Mouse (Mus musculus): ENCODE data around the gene Tmem51. TPM values are rescaled to one million over a fixed set of nuclear protein-coding genes. Genes with fewer than 3 reads are reported as not detected.

Gene Tmem51
- polyA plus RNA-seq, 1 experiment from 2014 or later = 40.7 TPM

GRCm38 (mm10) chr4:142044452-142044851, 39.7 kb downstream of the Tmem51 start:
- Histone ChIP-seq H3K27ac (peak overlapping the region; percentile 23), H3K36me3 (no peaks in the 10 kb centered on the region), H3K27me3 (no peaks in the 10 kb centered on the region), H3K4me3 (no peak overlapping the region), H3K9me3 (replicated peaks) (no peaks in the 10 kb centered on the region), H3K4me1 (replicated peaks) (peaks cover 73% of the 10 kb centered on the region), H3K4me2 (no peak overlapping the region), H3K9ac (no peak overlapping the region)
- WGBS = 42% methylated on average over 12 of the region's 12 CpGs
- ATAC-seq (replicated peaks; ENCODE audit: insufficient number of reproducible peaks, insufficient read depth, low FRiP score, low read depth) = peak; percentile 20; the same call in 1 of the 2 replicates

DNA sequence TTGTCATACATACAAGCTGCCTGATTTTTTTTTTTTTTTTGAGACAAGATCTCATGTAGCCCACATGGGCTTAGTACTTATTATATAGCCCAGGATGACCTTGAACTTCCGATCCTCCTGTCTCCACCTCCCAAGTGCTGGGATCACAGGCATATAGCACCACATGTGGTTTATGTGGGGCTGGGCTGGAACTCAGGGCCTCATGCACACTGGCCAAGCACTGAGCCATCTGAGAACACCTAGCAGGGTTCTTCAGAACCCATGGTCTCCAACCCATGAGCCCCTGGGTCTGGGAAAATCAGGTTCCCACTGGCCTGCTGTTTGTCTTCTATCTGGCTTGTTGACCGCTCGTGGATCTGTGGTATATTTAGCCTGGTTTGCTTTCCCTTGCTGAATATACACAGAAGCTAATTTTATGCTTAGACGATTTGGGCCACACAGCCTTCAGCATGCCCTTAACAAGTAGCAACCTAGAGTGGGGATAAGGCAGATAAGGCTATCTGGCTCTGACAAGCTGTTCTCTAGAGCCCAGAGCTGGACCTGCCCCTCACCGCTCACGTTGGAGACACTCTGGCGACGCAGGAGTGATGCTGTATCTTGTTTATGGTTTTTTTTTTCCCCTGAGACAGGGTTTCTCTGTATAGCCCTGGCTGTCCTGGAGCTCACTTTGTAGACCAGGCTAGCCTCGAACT, 44.3 kb downstream of the Tmem51 start:
- WGBS = 43% methylated on average over 9 of the region's 9 CpGs
- ATAC-seq (replicated peaks; ENCODE audit: insufficient number of reproducible peaks, insufficient read depth, low FRiP score, low read depth) = peak; percentile 80
- no peaks in the 10 kb centered on the region for H3K27me3 ChIP-seq
- 0 out of 2 replicates have a peak overlapping the region, but pooled peaks have one; percentile 16 for H3K9ac ChIP-seq
- H3K4me2 ChIP-seq = no peak overlapping the region
- H3K27ac ChIP-seq = peak overlapping the region; percentile 95
- peaks cover 16% of the 10 kb centered on the region; the same call in 1 of the 2 replicates for H3K36me3 ChIP-seq
- H3K4me3 ChIP-seq = no peak overlapping the region
- no peaks in the 10 kb centered on the region for H3K9me3 ChIP-seq (replicated peaks)
- peaks cover 55% of the 10 kb centered on the region for H3K4me1 ChIP-seq (replicated peaks)

DNA sequence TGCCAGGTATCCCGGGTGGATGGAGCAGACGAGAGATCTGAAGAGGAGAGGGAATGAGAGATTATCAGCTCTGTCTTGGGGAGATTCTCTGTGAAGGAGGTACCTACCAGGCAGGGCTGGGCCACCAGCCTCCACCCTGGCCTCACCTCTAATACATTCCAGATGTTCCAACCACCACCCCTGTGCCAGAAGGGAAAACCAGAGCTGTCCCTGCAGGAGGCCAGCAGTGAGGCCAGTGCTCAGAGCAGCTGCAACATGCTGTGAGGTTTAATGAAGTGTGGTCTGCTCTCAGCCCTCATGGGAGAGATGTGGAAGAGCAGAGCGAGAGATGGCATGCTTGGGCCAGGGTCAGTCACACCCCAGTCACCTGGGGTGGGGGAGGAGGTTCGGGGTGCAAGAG, 46.2 kb downstream of the Tmem51 start:
- peaks cover 16% of the 10 kb centered on the region; the same call in 1 of the 2 replicates for H3K36me3 ChIP-seq
- no peaks in the 10 kb centered on the region for H3K27me3 ChIP-seq
- H3K4me2 ChIP-seq = no peak overlapping the region
- no peaks in the 10 kb centered on the region for H3K9me3 ChIP-seq (replicated peaks)
- H3K27ac ChIP-seq = no peak overlapping the region
- no peak overlapping the region for H3K9ac ChIP-seq
- peaks cover 37% of the 10 kb centered on the region for H3K4me1 ChIP-seq (replicated peaks)
- no peak overlapping the region for H3K4me3 ChIP-seq
- no peak for ATAC-seq (replicated peaks; ENCODE audit: insufficient number of reproducible peaks, insufficient read depth, low FRiP score, low read depth)
- WGBS = 63% methylated on average over 4 of the region's 4 CpGs

GRCm38 (mm10) chr4:142028533-142028932, 55.6 kb downstream of the Tmem51 start:
- peak overlapping the region; percentile 42 for H3K4me2 ChIP-seq

GRCm38 (mm10) chr4:142026965-142027364, 57.1 kb downstream of the Tmem51 start:
- 49% methylated on average over 2 of the region's 2 CpGs for WGBS
- Histone ChIP-seq H3K27ac (no peak overlapping the region), H3K27me3 (no peaks in the 10 kb centered on the region), H3K4me3 (no peak overlapping the region), H3K4me1 (replicated peaks) (peaks cover 11% of the 10 kb centered on the region), H3K36me3 (peaks cover 17% of the 10 kb centered on the region; the same call in 1 of the 2 replicates), H3K4me2 (no peak overlapping the region), H3K9me3 (replicated peaks) (no peaks in the 10 kb centered on the region), H3K9ac (no peak overlapping the region)
- no peak for ATAC-seq (replicated peaks; ENCODE audit: insufficient number of reproducible peaks, insufficient read depth, low FRiP score, low read depth)

More at GRCm38 (mm10) chr4:142028533-142028932, 55.6 kb downstream of the Tmem51 start:
- Histone ChIP-seq H3K27me3 (no peaks in the 10 kb centered on the region), H3K36me3 (peaks cover 24% of the 10 kb centered on the region; the same call in 1 of the 2 replicates), H3K9me3 (replicated peaks) (no peaks in the 10 kb centered on the region), H3K9ac (peak overlapping the region; percentile 31; the same call in 1 of the 2 replicates), H3K4me3 (no peak overlapping the region), H3K27ac (no peak overlapping the region), H3K4me1 (replicated peaks) (peaks cover 5% of the 10 kb centered on the region)
- ATAC-seq (replicated peaks; ENCODE audit: insufficient number of reproducible peaks, insufficient read depth, low FRiP score, low read depth) = no peak
- 14% methylated on average over 13 of the region's 13 CpGs for WGBS

DNA sequence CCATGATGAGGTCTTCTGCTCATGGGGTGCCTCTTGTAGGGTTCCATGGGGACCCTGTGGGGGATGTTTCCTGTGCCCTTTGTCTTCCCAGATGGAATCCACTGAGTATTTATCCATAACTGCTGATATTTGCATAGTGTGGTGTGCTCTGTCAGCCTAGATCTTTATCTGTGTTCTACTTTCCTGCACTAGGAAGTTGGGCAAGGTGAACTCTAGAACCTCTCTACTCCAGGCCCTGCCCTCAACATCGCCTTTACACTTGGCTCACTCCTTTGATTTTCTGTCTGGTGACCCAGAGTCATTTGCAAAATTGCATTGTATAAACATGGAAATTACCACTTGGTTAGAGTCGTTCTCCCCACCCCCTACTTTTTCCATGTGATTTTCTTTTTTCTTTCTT, 59.6 kb downstream of the Tmem51 start:
- Histone ChIP-seq H3K27me3 (no peaks in the 10 kb centered on the region), H3K9ac (no peak overlapping the region), H3K4me2 (no peak overlapping the region), H3K4me1 (replicated peaks) (peaks cover 11% of the 10 kb centered on the region), H3K36me3 (no peaks in the 10 kb centered on the region), H3K27ac (no peak overlapping the region), H3K9me3 (replicated peaks) (no peaks in the 10 kb centered on the region), H3K4me3 (no peak overlapping the region)
- 85% methylated on average over 2 of the region's 2 CpGs for WGBS
- ATAC-seq (replicated peaks; ENCODE audit: insufficient number of reproducible peaks, insufficient read depth, low FRiP score, low read depth) = no peak

GRCm38 (mm10) chr4:142023166-142023565, 60.9 kb downstream of the Tmem51 start:
- WGBS = 64% methylated on average over 4 of the region's 4 CpGs
- Histone ChIP-seq H3K4me1 (replicated peaks) (peaks cover 7% of the 10 kb centered on the region), H3K4me2 (no peak overlapping the region), H3K27ac (no peak overlapping the region), H3K4me3 (no peak overlapping the region), H3K36me3 (no peaks in the 10 kb centered on the region), H3K9ac (no peak overlapping the region), H3K27me3 (no peaks in the 10 kb centered on the region), H3K9me3 (replicated peaks) (no peaks in the 10 kb centered on the region)
- no peak for ATAC-seq (replicated peaks; ENCODE audit: insufficient number of reproducible peaks, insufficient read depth, low FRiP score, low read depth)

- peak; percentile 27; the same call in 1 of the 2 replicates for ATAC-seq (replicated peaks; ENCODE audit: insufficient number of reproducible peaks, insufficient read depth, low FRiP score, low read depth)
- peaks cover 34% of the 10 kb centered on the region for H3K4me1 ChIP-seq (replicated peaks)
- H3K4me2 ChIP-seq = peak overlapping the region; percentile 47
- H3K9me3 ChIP-seq (replicated peaks) = no peaks in the 10 kb centered on the region
- H3K9ac ChIP-seq = no peak overlapping the region
- peaks cover 21% of the 10 kb centered on the region for H3K27me3 ChIP-seq
- peak overlapping the region; percentile 1; the same call in 1 of the 2 replicates for H3K4me3 ChIP-seq
- 15% methylated on average over 15 of the region's 15 CpGs for WGBS
- H3K27ac ChIP-seq = no peak overlapping the region
- no peaks in the 10 kb centered on the region for H3K36me3 ChIP-seq
These were observed 66.4 kb downstream of the Tmem51 start for GRCm38 (mm10) chr4:142017686-142018085.

- H3K9ac ChIP-seq = peak within 1 kb of the TSS; percentile 25
- no peak within 1 kb of the TSS for H3K27ac ChIP-seq
- peaks cover 34% of the 10 kb centered on the region for H3K4me1 ChIP-seq (replicated peaks)
- no peaks in the 10 kb centered on the region for H3K36me3 ChIP-seq
- H3K4me2 ChIP-seq = peak within 1 kb of the TSS; percentile 75
- H3K9me3 ChIP-seq (replicated peaks) = no peaks in the 10 kb centered on the region
- peak within 1 kb of the TSS; percentile 48 for H3K4me3 ChIP-seq
- peaks cover 22% of the 10 kb centered on the region for H3K27me3 ChIP-seq
- peak; percentile 77; the same call in 1 of the 2 replicates for ATAC-seq (replicated peaks; ENCODE audit: insufficient number of reproducible peaks, insufficient read depth, low FRiP score, low read depth)
- 1% methylated on average over 44 of the region's 46 CpGs for WGBS
These were observed 69.2 kb downstream of the Tmem51 start, which contains the start of gene Fhad1 for GRCm38 (mm10) chr4:142014659-142015608. Gene Fhad1 (minus strand): TSS chr4:142015082.

GRCm38 (mm10) chr4:142011236-142011635, 72.9 kb downstream of the Tmem51 start:
- Histone ChIP-seq H3K27ac (no peak overlapping the region), H3K36me3 (no peaks in the 10 kb centered on the region), H3K27me3 (peaks cover 18% of the 10 kb centered on the region), H3K9ac (no peak overlapping the region), H3K4me1 (replicated peaks) (peaks cover 25% of the 10 kb centered on the region), H3K9me3 (replicated peaks) (no peaks in the 10 kb centered on the region), H3K4me2 (no peak overlapping the region), H3K4me3 (no peak overlapping the region)
- 89% methylated on average over 13 of the region's 13 CpGs for WGBS
- ATAC-seq (replicated peaks; ENCODE audit: insufficient number of reproducible peaks, insufficient read depth, low FRiP score, low read depth) = no peak

DNA sequence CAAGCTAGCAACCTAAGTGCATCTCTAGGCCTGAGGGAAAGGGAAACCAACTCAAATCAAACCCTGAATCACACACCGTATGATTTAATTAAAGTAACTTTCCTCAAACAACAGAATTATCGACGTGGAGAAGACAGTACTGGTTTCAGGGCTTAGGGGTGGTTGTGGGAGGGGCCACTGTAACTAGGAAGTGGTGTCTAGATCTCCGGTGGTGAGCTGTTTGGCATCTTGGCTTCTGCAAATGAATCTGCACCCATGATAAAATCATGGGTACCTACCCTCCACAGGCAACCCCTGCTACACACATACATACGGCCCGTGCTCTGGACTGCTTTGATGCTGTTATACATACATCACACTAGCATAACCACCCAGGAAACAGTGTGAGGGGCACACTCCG, 73.7 kb downstream of the Tmem51 start:
- no peaks in the 10 kb centered on the region for H3K36me3 ChIP-seq
- no peak for ATAC-seq (replicated peaks; ENCODE audit: insufficient number of reproducible peaks, insufficient read depth, low FRiP score, low read depth)
- WGBS = 89% methylated on average over 7 of the region's 7 CpGs

More for the DNA sequence above, 73.7 kb downstream of the Tmem51 start:
- H3K9me3 ChIP-seq (replicated peaks) = no peaks in the 10 kb centered on the region
- no peak overlapping the region for H3K27ac ChIP-seq
- peaks cover 17% of the 10 kb centered on the region for H3K4me1 ChIP-seq (replicated peaks)
- H3K4me2 ChIP-seq = no peak overlapping the region
- H3K27me3 ChIP-seq = peaks cover 17% of the 10 kb centered on the region
- no peak overlapping the region for H3K9ac ChIP-seq
- no peak overlapping the region for H3K4me3 ChIP-seq
